Mouse (Mus musculus) neural tube, embryonic 13.5 days (tissue): Measurements from ENCODE around the gene Fcrlb. TPM values are rescaled to one million over a fixed set of nuclear protein-coding genes. Genes with fewer than 3 reads are reported as not detected.

Source experiments
- ATAC-seq: fragments of 200-750 bp; cut with Nextera tagmentation; 2 replicates; pipeline ENCODE4 v1.8.0; 2017; ENCODE audit warnings: low read depth, mild to moderate bottlenecking, moderate TSS enrichment, moderate library complexity
- H3K27ac ChIP-seq: fragments of 300-500 bp; sonication (generic); replicated peaks from 2 replicates; pipeline ENCODE4 v1.5.1; 2015; ENCODE audit warnings: moderate library complexity, mild to moderate bottlenecking, inconsistent platforms
- H3K27me3 ChIP-seq: fragments of 300-500 bp; sonication (generic); 2 replicates; pipeline ENCODE4 v1.6.1; 2015; ENCODE audit warnings: mild to moderate bottlenecking, inconsistent platforms
- H3K36me3 ChIP-seq: fragments of 300-500 bp; sonication (generic); 2 replicates; pipeline ENCODE4 v1.6.1; 2015; ENCODE audit warnings: mild to moderate bottlenecking, inconsistent platforms
- H3K4me1 ChIP-seq: fragments of 300-500 bp; sonication (generic); replicated peaks from 2 replicates; pipeline ENCODE4 v1.6.1; 2015; ENCODE audit warnings: inconsistent platforms
- H3K4me2 ChIP-seq: fragments of 300-500 bp; sonication (generic); 2 replicates; pipeline ENCODE4 v1.6.1; 2015; ENCODE audit warnings: inconsistent platforms, mild to moderate bottlenecking, moderate library complexity
- H3K4me3 ChIP-seq: fragments of 300-500 bp; sonication (generic); 2 replicates; pipeline ENCODE4 v1.5.1; 2015; ENCODE audit warnings: mild to moderate bottlenecking, inconsistent platforms
- H3K9ac ChIP-seq: fragments of 300-500 bp; sonication (generic); 2 replicates; pipeline ENCODE4 v1.6.1; 2015; ENCODE audit warnings: moderate library complexity, mild to moderate bottlenecking, inconsistent platforms
- H3K9me3 ChIP-seq: fragments of 300-500 bp; sonication (generic); 2 replicates; pipeline ENCODE4 v1.6.1; 2016; ENCODE audit warnings: inconsistent platforms
- WGBS: fragments of 180-500 bp; shearing (Covaris S2); methylation state at CpG from one replicate; pipeline ENCODE4 v1.1.7; 2015; 5-methylcytosine and 5-hydroxymethylcytosine counted together
- polyA plus RNA-seq: library from polyadenylated mRNA; unstranded; fragments of >200 nt; fragmentation: Nextera tagmentation; extraction: Ambion mirVana; gene quantifications from 2 replicates; pipeline ENCODE4 v1.2.1, GENCODE M21; 2015

Fcrlb gene
- polyA plus RNA-seq, 1 experiment from 2014 or later = 0.50 TPM

GRCm38 (mm10) chr1:170932043-170932442, 19.3 kb upstream of the Fcrlb start:
- Histone ChIP-seq H3K27me3 (no peaks in the 10 kb centered on the region), H3K27ac (no peak overlapping the region)

GRCm38 (mm10) chr1:170929245-170929644, 16.5 kb upstream of the Fcrlb start:
- WGBS = 92% methylated on average over 4 of the region's 4 CpGs
- no peaks in the 10 kb centered on the region for H3K9me3 ChIP-seq
- no peaks in the 10 kb centered on the region for H3K36me3 ChIP-seq
- no peak overlapping the region for H3K4me2 ChIP-seq
- H3K4me3 ChIP-seq = no peak overlapping the region
- ATAC-seq = no peak
- no peaks in the 10 kb centered on the region for H3K27me3 ChIP-seq
- no peaks in the 10 kb centered on the region for H3K4me1 ChIP-seq
- H3K27ac ChIP-seq = no peak overlapping the region
- H3K9ac ChIP-seq = no peak overlapping the region

More at GRCm38 (mm10) chr1:170932043-170932442, 19.3 kb upstream of the Fcrlb start:
- H3K4me3 ChIP-seq = no peak overlapping the region
- no peak for ATAC-seq
- no peak overlapping the region for H3K9ac ChIP-seq
- H3K4me2 ChIP-seq = no peak overlapping the region
- WGBS = 80% methylated on average over 3 of the region's 3 CpGs
- no peaks in the 10 kb centered on the region for H3K9me3 ChIP-seq
- H3K4me1 ChIP-seq = no peaks in the 10 kb centered on the region
- no peaks in the 10 kb centered on the region for H3K36me3 ChIP-seq

GRCm38 (mm10) chr1:170928467-170928866, 15.7 kb upstream of the Fcrlb start:
- 76% methylated on average over 2 of the region's 2 CpGs for WGBS
- no peak for ATAC-seq

GRCm38 (mm10) chr1:170927378-170927777, 14.6 kb upstream of the Fcrlb start, which contains the start of gene Fcrla:
Fcrla (minus strand) TSS chr1:170927583.
- ATAC-seq = no peak
- H3K4me1 ChIP-seq = no peaks in the 10 kb centered on the region
- no peaks in the 10 kb centered on the region for H3K36me3 ChIP-seq
- H3K4me2 ChIP-seq = no peak within 1 kb of the TSS
- no peaks in the 10 kb centered on the region for H3K27me3 ChIP-seq
- H3K27ac ChIP-seq = no peak within 1 kb of the TSS
- WGBS = 83% methylated on average over 3 of the region's 3 CpGs
- no peaks in the 10 kb centered on the region for H3K9me3 ChIP-seq
- H3K4me3 ChIP-seq = no peak within 1 kb of the TSS
- no peak within 1 kb of the TSS for H3K9ac ChIP-seq

More at GRCm38 (mm10) chr1:170928467-170928866, 15.7 kb upstream of the Fcrlb start:
- no peak overlapping the region for H3K27ac ChIP-seq
- no peaks in the 10 kb centered on the region for H3K9me3 ChIP-seq
- no peak overlapping the region for H3K4me2 ChIP-seq
- no peaks in the 10 kb centered on the region for H3K36me3 ChIP-seq
- H3K27me3 ChIP-seq = no peaks in the 10 kb centered on the region
- no peak overlapping the region for H3K9ac ChIP-seq
- H3K4me3 ChIP-seq = no peak overlapping the region
- H3K4me1 ChIP-seq = no peaks in the 10 kb centered on the region

- H3K36me3 ChIP-seq = no peaks in the 10 kb centered on the region
- WGBS = 64% methylated on average over 6 of the region's 6 CpGs
- H3K4me2 ChIP-seq = no peak overlapping the region
- H3K4me3 ChIP-seq = no peak overlapping the region
- no peak for ATAC-seq
- H3K27ac ChIP-seq = no peak overlapping the region
- H3K27me3 ChIP-seq = no peaks in the 10 kb centered on the region
- no peaks in the 10 kb centered on the region for H3K4me1 ChIP-seq
- no peak overlapping the region for H3K9ac ChIP-seq
- no peaks in the 10 kb centered on the region for H3K9me3 ChIP-seq
These were observed 14.2 kb upstream of the Fcrlb start for GRCm38 (mm10) chr1:170926941-170927340.

GRCm38 (mm10) chr1:170924485-170924884, 11.7 kb upstream of the Fcrlb start:
- no peaks in the 10 kb centered on the region for H3K27me3 ChIP-seq
- no peak overlapping the region for H3K4me3 ChIP-seq
- no peak overlapping the region for H3K9ac ChIP-seq
- H3K9me3 ChIP-seq = no peaks in the 10 kb centered on the region
- H3K4me1 ChIP-seq = no peaks in the 10 kb centered on the region
- no peak for ATAC-seq
- no peaks in the 10 kb centered on the region for H3K36me3 ChIP-seq
- H3K4me2 ChIP-seq = no peak overlapping the region
- no peak overlapping the region for H3K27ac ChIP-seq
- WGBS = 86% methylated on average over 6 of the region's 6 CpGs

GRCm38 (mm10) chr1:170919308-170919707, 6.6 kb upstream of the Fcrlb start:
- H3K9ac ChIP-seq = no peak overlapping the region
- ATAC-seq = no peak
- H3K4me1 ChIP-seq = no peaks in the 10 kb centered on the region
- 91% methylated on average over 8 of the region's 8 CpGs for WGBS
- no peaks in the 10 kb centered on the region for H3K27me3 ChIP-seq
- no peaks in the 10 kb centered on the region for H3K9me3 ChIP-seq
- H3K36me3 ChIP-seq = no peaks in the 10 kb centered on the region
- H3K4me3 ChIP-seq = no peak overlapping the region
- H3K4me2 ChIP-seq = no peak overlapping the region
- no peak overlapping the region for H3K27ac ChIP-seq

- Histone ChIP-seq H3K4me1 (no peaks in the 10 kb centered on the region), H3K27ac (no peak overlapping the region), H3K9me3 (no peaks in the 10 kb centered on the region), H3K4me2 (no peak overlapping the region), H3K4me3 (no peak overlapping the region), H3K36me3 (no peaks in the 10 kb centered on the region), H3K27me3 (peaks cover 4% of the 10 kb centered on the region; the same call in 1 of the 2 replicates), H3K9ac (no peak overlapping the region)
- ATAC-seq = no peak
- WGBS = 75% methylated on average over 5 of the region's 5 CpGs
These were observed 2.9 kb upstream of the Fcrlb start for GRCm38 (mm10) chr1:170915657-170916056.

- Histone ChIP-seq H3K9ac (no peak overlapping the region), H3K4me2 (no peak overlapping the region), H3K27ac (no peak overlapping the region), H3K27me3 (peaks cover 37% of the 10 kb centered on the region), H3K36me3 (no peaks in the 10 kb centered on the region), H3K4me1 (peaks cover 15% of the 10 kb centered on the region), H3K9me3 (no peaks in the 10 kb centered on the region), H3K4me3 (no peak overlapping the region)
- 86% methylated on average over 11 of the region's 11 CpGs for WGBS
- ATAC-seq = no peak
These were observed 657 bp downstream of the Fcrlb start for GRCm38 (mm10) chr1:170911907-170912660.

- peaks cover 68% of the 10 kb centered on the region for H3K27me3 ChIP-seq
- WGBS = 2% methylated on average over 21 of the region's 21 CpGs
- H3K9me3 ChIP-seq = no peaks in the 10 kb centered on the region
- H3K9ac ChIP-seq = peak overlapping the region; percentile 71
- no peaks in the 10 kb centered on the region for H3K36me3 ChIP-seq
- H3K4me2 ChIP-seq = peak overlapping the region; percentile 74
- H3K4me3 ChIP-seq = peak overlapping the region; percentile 52
- peaks cover 17% of the 10 kb centered on the region for H3K4me1 ChIP-seq
- ATAC-seq = peak; percentile 76
- no peak overlapping the region for H3K27ac ChIP-seq
These were observed 4.4 kb downstream of the Fcrlb start for GRCm38 (mm10) chr1:170908341-170908740.

- under 1% methylated on average over 71 of the region's 71 CpGs for WGBS
- peak; percentile 87 for ATAC-seq
- H3K27me3 ChIP-seq = peaks cover 75% of the 10 kb centered on the region
- peaks cover 17% of the 10 kb centered on the region for H3K4me1 ChIP-seq
- peak overlapping the region; percentile 52 for H3K4me3 ChIP-seq
- H3K9me3 ChIP-seq = no peaks in the 10 kb centered on the region
- no peak overlapping the region for H3K27ac ChIP-seq
- peak overlapping the region; percentile 74 for H3K4me2 ChIP-seq
- no peaks in the 10 kb centered on the region for H3K36me3 ChIP-seq
- H3K9ac ChIP-seq = peak overlapping the region; percentile 71
These were observed 5.1 kb downstream of the Fcrlb start for GRCm38 (mm10) chr1:170907456-170908191.

GRCm38 (mm10) chr1:170907111-170907455, 5.7 kb downstream of the Fcrlb start:
- Histone ChIP-seq H3K4me2 (peak overlapping the region; percentile 74), H3K4me1 (peaks cover 17% of the 10 kb centered on the region), H3K27ac (no peak overlapping the region), H3K9ac (peak overlapping the region; percentile 71), H3K9me3 (no peaks in the 10 kb centered on the region), H3K4me3 (peak overlapping the region; percentile 52), H3K27me3 (peaks cover 80% of the 10 kb centered on the region), H3K36me3 (no peaks in the 10 kb centered on the region)
- WGBS = 18% methylated on average over 11 of the region's 11 CpGs
- no peak for ATAC-seq
